Mouse (Mus musculus) v-Abl transformed pro-B cells (cell line): ENCODE measurements at regions not wholly inside any gene's neighbourhood (a gene's known extent, or its start where the extent isn't known, plus 50 kb on each side); places are given as distances from the start of the nearest gene placed in this dataset.
"Not testable (repeated sequence)": the region's sequence is repeated elsewhere in the genome, so short reads cannot be mapped to it uniquely, and the experiment has no call there.

ENCODE experiments used
- in situ Hi-C, 2 experiments: fragments of 400-800 bp; cut with MboI; formaldehyde crosslinking; loops; one replicate each; pipeline ENCODE4 v1.15.1; 2025; ENCODE audit not compliant: unreplicated experiment in 2 of 2

- in situ Hi-C loops, result no loop called here
Observed at GRCm38 (mm10) chr4:143055371-143055770, 157.4 kb downstream of the Prdm2 start.

GRCm38 (mm10) chr4:143053029-143053428 is 159.8 kb downstream of the Prdm2 start:
- in situ Hi-C loops, result no loop called here

GRCm38 (mm10) chr4:143051205-143051604 is 161.6 kb downstream of the Prdm2 start:
- in situ Hi-C loops, result no loop called here

GRCm38 (mm10) chr4:143045245-143045644 is 167.6 kb downstream of the Prdm2 start:
- in situ Hi-C loops, result no loop called here

- in situ Hi-C loops, result no loop called here
Observed at GRCm38 (mm10) chr4:143042806-143043205, 170.0 kb downstream of the Prdm2 start.

GRCm38 (mm10) chr4:143038626-143039025 is 174.2 kb downstream of the Prdm2 start:
- in situ Hi-C loops, result no loop called here

- in situ Hi-C loops, result no loop called here
Observed at GRCm38 (mm10) chr4:143036704-143037103, 176.1 kb downstream of the Prdm2 start.

- in situ Hi-C loops, result not testable (repeated sequence)
Observed at GRCm38 (mm10) chr4:143035089-143035488, 177.7 kb downstream of the Prdm2 start.

- in situ Hi-C loops, result not testable (repeated sequence)
Observed at GRCm38 (mm10) chr4:143034324-143034723, 178.5 kb downstream of the Prdm2 start.

GRCm38 (mm10) chr4:143029813-143030212 is 183.0 kb downstream of the Prdm2 start:
- in situ Hi-C loops, result loop anchor here (5.0 kb wide), 1 partner anchor 207 kb away; no protein-coding TSS in a partner anchor

- in situ Hi-C loops, result loop anchor here (5.0 kb wide), 1 partner anchor 210 kb away; no protein-coding TSS in a partner anchor
Observed at GRCm38 (mm10) chr4:143027292-143027691, 185.5 kb downstream of the Prdm2 start.

GRCm38 (mm10) chr4:143021242-143021881 is 191.4 kb downstream of the Prdm2 start:
- in situ Hi-C loops, result no loop called here

- in situ Hi-C loops, result no loop called here
Observed at GRCm38 (mm10) chr4:143020658-143021057, 192.1 kb downstream of the Prdm2 start.

GRCm38 (mm10) chr4:143012900-143013299 is 199.9 kb downstream of the Prdm2 start:
- in situ Hi-C loops, result no loop called here

- in situ Hi-C loops, result no loop called here
Observed at GRCm38 (mm10) chr4:143001961-143002360, 210.8 kb downstream of the Prdm2 start.

GRCm38 (mm10) chr4:143001486-143001885 is 211.3 kb downstream of the Prdm2 start:
- in situ Hi-C loops, result no loop called here

- in situ Hi-C loops, result no loop called here
Observed at GRCm38 (mm10) chr4:142996406-142996805, 216.4 kb downstream of the Prdm2 start.

GRCm38 (mm10) chr4:142991401-142991800 is 221.4 kb downstream of the Prdm2 start:
- in situ Hi-C loops, result no loop called here

GRCm38 (mm10) chr4:142989175-142989574 is 223.6 kb downstream of the Prdm2 start:
- in situ Hi-C loops, result no loop called here

- in situ Hi-C loops, result no loop called here
Observed at GRCm38 (mm10) chr4:142983295-142983624, 229.5 kb downstream of the Prdm2 start.

GRCm38 (mm10) chr4:142982585-142983294 is 230.1 kb downstream of the Prdm2 start:
- in situ Hi-C loops, result no loop called here

- in situ Hi-C loops, result no loop called here
Observed at GRCm38 (mm10) chr4:142975620-142976019, 237.2 kb downstream of the Prdm2 start.
